Mouse (Mus musculus) bone marrow macrophage, adult 2 months (primary cell): Measurements from ENCODE around the gene Zfp637. TPM values are rescaled to one million over a fixed set of nuclear protein-coding genes. Genes with fewer than 3 reads are reported as not detected.

Experiments used
- H3K27ac ChIP-seq: 2 replicates; pipeline ENCODE4 v1.5.1; 2012; ENCODE audit warnings: low read depth, low read length; ENCODE audit not compliant: insufficient read depth
- H3K4me1 ChIP-seq: 2 replicates; pipeline ENCODE4 v1.6.1; 2012; ENCODE audit warnings: low read length; ENCODE audit not compliant: control insufficient read depth, insufficient read depth
- H3K4me3 ChIP-seq: 2 replicates; pipeline ENCODE4 v1.5.1; 2012; ENCODE audit warnings: mild to moderate bottlenecking, low read length, moderate library complexity; ENCODE audit not compliant: insufficient read depth
- CTCF ChIP-seq: IDR thresholded peaks from 2 replicates; pipeline ENCODE4 v1.5.1; 2012; ENCODE audit warnings: low read depth, mild to moderate bottlenecking, low read length, moderate library complexity
- POLR2A ChIP-seq: IDR thresholded peaks from 2 replicates; pipeline ENCODE4 v1.6.1; 2012; ENCODE audit warnings: mild to moderate bottlenecking, low read depth, low read length, borderline replicate concordance
- polyA plus RNA-seq: library from polyadenylated mRNA; stranded (reverse); fragments of >200 nt; gene quantifications from 2 replicates; pipeline ENCODE4 v1.2.4, GENCODE M21; 2012; ENCODE audit not compliant: missing spikeins, insufficient read depth, insufficient read length

The Zfp637 gene
- polyA plus RNA-seq = 20.6 and 25.6 TPM in 2 replicates

DNA sequence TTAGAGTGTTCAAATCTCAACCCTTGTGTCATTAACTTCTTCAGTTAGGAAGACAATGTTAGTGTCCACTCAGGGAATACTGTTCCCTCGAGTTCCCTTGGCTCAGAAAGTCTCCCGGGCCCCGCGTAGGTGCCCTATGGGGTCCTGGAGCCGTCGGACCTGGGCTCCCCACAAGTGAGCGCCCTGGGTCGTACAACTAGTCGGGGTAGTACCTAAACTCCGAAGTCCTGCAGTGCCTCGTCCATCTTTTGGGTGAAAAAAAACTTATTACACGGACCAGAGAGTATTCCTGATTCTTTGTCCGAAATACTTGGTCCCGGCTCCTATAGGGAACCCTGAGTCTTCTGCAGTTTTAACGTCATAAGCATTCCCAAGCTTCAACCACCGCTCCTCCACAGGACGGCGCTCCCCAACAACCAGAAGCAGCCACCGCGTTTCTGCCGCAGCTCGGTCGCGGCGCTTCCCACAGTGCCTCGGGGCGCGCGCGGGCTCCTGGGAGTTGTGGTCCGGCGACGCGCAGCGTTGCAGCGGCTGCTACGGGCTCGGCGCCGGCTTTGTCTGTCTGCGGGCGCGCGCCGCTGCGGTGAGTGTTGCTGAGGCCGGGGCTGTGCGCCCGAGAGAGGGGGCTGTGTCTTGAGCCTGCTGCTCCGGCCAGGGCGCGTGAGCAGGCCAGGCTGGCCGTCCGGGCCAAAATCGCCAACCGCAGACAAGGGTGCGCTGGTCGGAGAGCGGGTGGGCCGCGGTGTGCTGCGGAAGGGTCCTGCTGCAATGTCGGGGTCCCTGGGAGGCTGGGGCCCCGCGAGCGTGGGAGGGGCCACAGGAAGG is at the start of gene Zfp637:
TSS of gene Zfp637 (plus strand) at position 495 of the 825 bp plus-strand sequence.
- Histone ChIP-seq H3K27ac (peak within 1 kb of the TSS; percentile 40), H3K4me3 (peak within 1 kb of the TSS; percentile 72), H3K4me1 (peaks cover 8% of the 10 kb centered on the region; the same call in 1 of the 2 replicates)
- TF ChIP-seq CTCF (peak; percentile 17; the same call in 1 of the 2 replicates), POLR2A (no peak)

- no peak overlapping the region for H3K27ac ChIP-seq
- no peak for TF ChIP-seq CTCF
- no peaks in the 10 kb centered on the region for H3K4me1 ChIP-seq
- no peak overlapping the region for H3K4me3 ChIP-seq
These were observed 45.7 kb upstream of the Zfp637 start for GRCm38 (mm10) chr6:117795251-117795650.

GRCm38 (mm10) chr6:117800824-117801223 is 40.2 kb upstream of the Zfp637 start:
- TF ChIP-seq POLR2A (no peak), CTCF (no peak)
- Histone ChIP-seq H3K4me3 (no peak overlapping the region), H3K27ac (no peak overlapping the region), H3K4me1 (peaks cover 10% of the 10 kb centered on the region)

- Histone ChIP-seq H3K4me1 (peaks cover 10% of the 10 kb centered on the region), H3K4me3 (no peak overlapping the region), H3K27ac (no peak overlapping the region)
- TF ChIP-seq CTCF (no peak), POLR2A (no peak)
These were observed 39.2 kb upstream of the Zfp637 start for GRCm38 (mm10) chr6:117801801-117802200.

DNA sequence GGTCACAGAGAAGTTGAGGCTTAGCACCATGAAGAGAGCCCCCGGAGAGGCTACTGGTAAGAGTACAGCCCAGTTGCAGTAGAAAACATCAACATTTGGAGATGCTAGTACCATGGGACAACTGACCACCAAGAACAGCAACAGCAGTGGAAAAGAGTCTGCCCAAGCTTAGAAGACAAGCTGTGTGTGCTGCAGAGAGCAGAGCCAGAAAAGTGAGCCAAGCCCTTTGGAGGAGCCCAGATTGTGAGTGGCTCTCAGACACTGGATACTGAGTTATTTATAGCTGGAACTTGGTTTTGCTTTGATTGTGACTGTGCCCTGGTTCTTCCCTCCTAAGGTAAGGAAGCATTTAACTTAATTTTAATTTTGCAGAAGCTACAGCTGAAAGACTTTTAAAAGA is 33.2 kb upstream of the Zfp637 start:
- TF ChIP-seq CTCF (no peak), POLR2A (no peak)
- Histone ChIP-seq H3K4me1 (no peaks in the 10 kb centered on the region), H3K4me3 (no peak overlapping the region), H3K27ac (no peak overlapping the region)

- H3K4me1 ChIP-seq = no peaks in the 10 kb centered on the region
- H3K4me3 ChIP-seq = no peak overlapping the region
- TF ChIP-seq CTCF (no peak), POLR2A (no peak)
- H3K27ac ChIP-seq = no peak overlapping the region
These were observed 31.2 kb upstream of the Zfp637 start for GRCm38 (mm10) chr6:117809816-117810215.

GRCm38 (mm10) chr6:117810717-117811116 is 30.3 kb upstream of the Zfp637 start:
- TF ChIP-seq POLR2A (no peak), CTCF (no peak)
- Histone ChIP-seq H3K4me3 (no peak overlapping the region), H3K27ac (no peak overlapping the region), H3K4me1 (no peaks in the 10 kb centered on the region; the same call in 1 of the 2 replicates)

- Histone ChIP-seq H3K4me1 (peaks cover 4% of the 10 kb centered on the region), H3K4me3 (no peak overlapping the region), H3K27ac (no peak overlapping the region)
- no peak for TF ChIP-seq POLR2A
- TF ChIP-seq CTCF = no peak
These were observed 29.7 kb upstream of the Zfp637 start for GRCm38 (mm10) chr6:117811256-117811655.

GRCm38 (mm10) chr6:117814681-117815080 is 26.3 kb upstream of the Zfp637 start:
- TF ChIP-seq POLR2A = no peak
- no peak for TF ChIP-seq CTCF
- Histone ChIP-seq H3K4me3 (no peak overlapping the region), H3K4me1 (peaks cover 21% of the 10 kb centered on the region), H3K27ac (no peak overlapping the region)

DNA sequence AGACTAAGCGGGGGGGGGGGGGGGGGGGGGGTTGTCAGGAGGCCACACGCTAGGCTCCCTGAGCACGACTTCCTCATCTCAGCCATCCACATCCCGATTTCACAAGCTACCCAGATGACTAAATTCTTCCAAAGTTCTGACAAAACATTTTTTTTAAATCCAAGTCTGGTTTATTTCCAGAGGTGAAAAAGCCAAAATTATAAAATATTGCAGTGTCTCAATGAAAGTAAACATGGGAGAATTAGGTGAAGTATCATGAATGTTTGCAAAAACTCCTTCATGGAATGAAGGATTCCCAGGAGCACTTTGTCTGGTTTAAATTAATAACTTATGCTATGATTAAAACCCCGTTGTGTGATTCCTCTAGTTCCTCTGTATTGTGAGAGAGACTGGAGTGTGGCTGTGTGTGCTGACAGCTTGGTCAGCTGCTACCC is 23.9 kb upstream of the Zfp637 start:
- TF ChIP-seq POLR2A (no peak), CTCF (no peak)
- H3K4me1 ChIP-seq = peaks cover 21% of the 10 kb centered on the region
- H3K4me3 ChIP-seq = no peak overlapping the region
- H3K27ac ChIP-seq = peak overlapping the region; percentile 81

DNA sequence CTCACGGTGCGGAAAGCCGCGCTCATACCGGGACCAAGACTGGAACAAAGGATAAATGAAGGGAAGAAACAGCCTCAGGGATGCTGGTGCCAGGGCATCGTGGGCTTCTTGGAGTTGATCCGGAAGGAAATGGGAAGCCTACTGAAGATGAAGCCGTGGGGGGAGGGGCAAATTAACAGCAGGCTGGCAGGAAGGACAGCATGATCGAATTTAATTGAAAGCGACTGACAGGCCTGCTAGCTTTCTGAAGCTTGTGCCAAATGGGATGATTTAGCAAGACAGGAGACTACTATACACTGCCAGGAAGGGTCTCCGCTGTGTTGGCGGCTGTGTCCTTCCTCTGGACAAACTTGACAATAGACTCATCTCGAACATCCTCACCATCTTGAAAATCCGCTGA is 20.7 kb upstream of the Zfp637 start:
- H3K4me1 ChIP-seq = peaks cover 21% of the 10 kb centered on the region
- H3K27ac ChIP-seq = no peak overlapping the region
- H3K4me3 ChIP-seq = no peak overlapping the region
- no peak for TF ChIP-seq POLR2A
- no peak for TF ChIP-seq CTCF
